Mouse (Mus musculus) spleen, postnatal 10 days (tissue): Measurements from ENCODE around the gene Rps7.

ENCODE experiments used
- DNase-seq, 2 experiments: peaks; one replicate each; pipeline ENCODE4 v3.0.0; 2021 to 2022; ENCODE audit warnings: low spot score in 2 of 2

The Rps7 gene

DNA sequence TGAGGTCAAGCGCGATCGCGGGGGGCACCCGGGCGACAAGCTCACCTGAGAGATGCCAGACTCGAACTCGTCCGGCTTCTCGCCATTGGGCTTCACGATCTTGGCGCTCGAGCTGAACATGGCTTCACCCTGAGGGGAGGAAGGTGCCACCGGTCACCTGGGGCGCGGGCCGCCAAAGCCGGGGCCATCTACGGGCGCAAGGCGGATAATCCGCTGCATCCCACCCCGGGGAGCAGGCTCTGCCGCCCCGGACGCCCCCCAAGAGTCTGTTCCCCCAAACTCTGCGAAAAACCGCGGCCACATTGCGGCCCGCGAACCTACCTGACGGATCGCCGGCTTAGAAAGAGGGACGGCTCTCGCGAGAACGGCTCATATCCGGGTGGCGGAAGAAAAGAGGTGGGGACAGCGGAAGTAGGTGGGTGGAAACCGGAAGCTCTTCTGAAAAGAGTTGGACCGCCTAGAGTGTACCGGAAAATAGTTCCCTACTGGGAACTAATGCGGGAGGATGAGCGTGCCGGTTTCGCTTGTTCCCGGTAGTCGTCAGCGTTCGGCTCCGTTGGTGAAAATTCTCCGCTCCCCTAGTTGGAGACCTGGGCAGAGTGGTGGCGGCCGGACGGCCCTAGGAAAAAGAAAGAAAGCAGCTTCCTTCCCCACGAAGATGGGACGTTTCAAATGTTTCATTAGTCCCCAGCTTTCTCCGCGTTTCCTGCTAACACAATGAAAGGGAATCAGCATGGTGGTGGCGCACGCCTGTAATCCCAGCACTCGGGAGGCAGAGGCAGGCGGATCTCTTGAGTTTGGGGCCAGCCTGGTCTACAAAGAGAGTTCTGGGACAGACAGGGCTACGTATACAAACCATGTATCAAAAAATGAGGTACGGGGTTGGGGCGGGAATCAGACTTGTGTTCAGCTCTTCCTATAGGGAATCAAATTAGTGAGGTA is at the start of gene Rps7:
Rps7 (minus strand) TSS at position 419 of the 942 bp plus-strand sequence.
- DNase-seq, result peak; percentile 90 to 94

- DNase-seq, result no peak
Measured at GRCm38 (mm10) chr12:28684674-28685073, 48.9 kb upstream of the Rps7 start.

- DNase-seq, result no peak
Measured at GRCm38 (mm10) chr12:28675925-28676209, 40.1 kb upstream of the Rps7 start.

DNA sequence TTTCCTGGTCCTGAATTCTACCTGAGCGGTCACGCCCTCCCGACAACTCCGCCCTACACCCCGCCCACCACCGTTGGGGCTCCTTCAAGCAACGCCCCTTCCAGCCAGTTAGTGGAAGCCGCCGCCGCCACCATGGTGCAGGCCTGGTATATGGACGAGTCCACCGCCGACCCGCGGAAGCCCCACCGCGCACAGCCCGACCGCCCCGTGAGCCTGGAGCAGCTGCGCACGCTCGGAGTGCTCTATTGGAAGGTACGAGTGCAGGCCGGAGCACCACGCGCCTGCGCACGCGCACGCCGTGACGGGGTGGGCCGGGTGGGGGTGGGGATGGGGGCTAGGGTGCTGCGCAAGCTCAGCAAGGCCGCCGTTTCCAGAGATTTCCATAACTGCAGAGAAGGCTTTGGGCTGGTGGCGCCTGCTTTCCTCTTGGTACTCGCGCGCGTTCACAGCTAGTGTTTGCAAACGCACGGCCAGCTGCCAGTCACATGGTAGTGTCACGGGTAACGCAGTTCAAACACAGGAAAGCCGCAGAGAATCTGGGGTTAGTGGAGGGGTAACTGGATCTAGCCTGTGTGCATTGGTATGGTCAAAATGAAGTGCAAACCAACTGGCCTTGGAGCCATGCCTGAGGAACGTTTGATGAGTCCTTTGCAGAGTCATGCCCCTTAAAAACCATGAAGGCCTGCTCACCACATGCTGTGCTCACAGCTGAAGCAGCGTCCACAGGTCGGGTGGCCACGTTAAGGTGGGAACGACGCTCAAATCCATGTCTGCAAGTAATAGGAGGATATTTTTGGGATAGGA is 39.6 kb upstream of the Rps7 start, which contains the start of gene Adi1:
Adi1 (plus strand) TSS at position 111 of the 804 bp plus-strand sequence.
- DNase-seq, result peak; percentile 51 to 81

DNA sequence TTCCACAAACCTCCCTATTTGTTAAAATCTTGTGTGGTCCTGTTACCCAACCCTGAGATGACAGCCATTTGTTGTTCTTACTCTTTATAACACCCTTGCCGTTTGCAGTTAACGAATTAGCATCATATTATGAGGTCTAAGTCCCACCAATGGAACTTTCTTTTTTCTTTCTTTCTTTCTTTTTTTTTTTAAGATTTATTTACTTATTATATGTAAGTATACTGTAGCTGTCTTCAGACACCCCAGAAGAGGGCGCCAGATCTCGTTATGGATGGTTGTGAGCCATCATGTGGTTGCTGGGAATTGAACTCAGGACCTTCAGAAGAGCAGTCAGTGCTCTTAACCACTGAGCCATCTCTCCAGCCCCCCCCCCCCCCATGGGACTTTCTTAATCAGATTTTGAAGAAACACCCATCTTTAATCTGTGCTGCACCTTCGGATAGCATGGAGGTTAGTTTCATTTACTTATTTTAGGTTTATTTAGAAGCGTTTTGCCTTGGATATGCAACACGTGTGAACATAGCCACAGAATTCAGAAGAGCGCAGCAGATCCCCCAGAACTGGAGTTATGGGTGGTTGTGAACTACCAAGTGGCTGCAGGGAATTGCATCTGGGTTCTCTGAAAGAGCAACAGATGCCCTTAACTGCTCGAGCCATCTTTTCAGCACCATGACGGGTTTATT is 38.4 kb upstream of the Rps7 start:
- no peak for DNase-seq

GRCm38 (mm10) chr12:28667287-28667686 is 31.5 kb upstream of the Rps7 start:
- DNase-seq, result no peak

DNA sequence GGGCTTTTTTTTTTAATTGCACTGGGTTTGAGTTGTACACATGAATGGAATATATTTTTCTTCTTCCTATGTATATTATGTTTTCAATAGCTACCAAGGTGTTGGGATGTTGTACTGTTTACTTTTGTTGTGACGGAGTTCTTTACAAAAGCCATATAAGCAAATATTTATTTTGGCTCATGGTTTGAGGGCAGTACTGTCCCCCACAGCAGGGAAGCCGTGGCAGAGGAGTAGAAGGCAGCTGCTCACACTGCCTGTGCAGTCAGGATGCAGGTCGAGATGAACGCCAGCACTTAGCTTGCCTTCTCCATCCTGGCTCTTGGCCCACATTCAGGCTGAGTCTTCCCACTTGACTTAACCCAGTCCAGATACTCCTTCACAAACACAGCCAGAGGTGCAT is 31.0 kb upstream of the Rps7 start:
- no peak for DNase-seq

DNA sequence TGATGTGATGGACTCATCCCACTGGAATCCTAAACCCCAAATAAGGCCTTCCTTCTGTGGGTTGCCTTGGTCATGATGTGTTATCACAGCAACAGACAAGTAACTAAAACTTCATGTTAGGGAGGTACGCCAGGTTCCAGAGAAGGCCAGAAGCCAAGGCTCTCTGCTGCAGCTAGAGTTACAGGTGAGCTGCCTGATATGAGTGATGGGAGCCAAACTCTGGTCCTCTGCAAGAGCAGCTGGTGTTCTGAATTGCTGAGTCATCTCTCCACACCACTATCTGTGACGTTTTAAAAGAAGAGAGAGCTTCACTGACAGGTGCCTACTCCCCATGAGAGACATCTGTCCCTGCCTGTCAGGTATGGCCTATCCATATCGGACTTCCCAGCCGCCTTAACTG is 26.9 kb upstream of the Rps7 start:
- DNase-seq, result no peak

DNA sequence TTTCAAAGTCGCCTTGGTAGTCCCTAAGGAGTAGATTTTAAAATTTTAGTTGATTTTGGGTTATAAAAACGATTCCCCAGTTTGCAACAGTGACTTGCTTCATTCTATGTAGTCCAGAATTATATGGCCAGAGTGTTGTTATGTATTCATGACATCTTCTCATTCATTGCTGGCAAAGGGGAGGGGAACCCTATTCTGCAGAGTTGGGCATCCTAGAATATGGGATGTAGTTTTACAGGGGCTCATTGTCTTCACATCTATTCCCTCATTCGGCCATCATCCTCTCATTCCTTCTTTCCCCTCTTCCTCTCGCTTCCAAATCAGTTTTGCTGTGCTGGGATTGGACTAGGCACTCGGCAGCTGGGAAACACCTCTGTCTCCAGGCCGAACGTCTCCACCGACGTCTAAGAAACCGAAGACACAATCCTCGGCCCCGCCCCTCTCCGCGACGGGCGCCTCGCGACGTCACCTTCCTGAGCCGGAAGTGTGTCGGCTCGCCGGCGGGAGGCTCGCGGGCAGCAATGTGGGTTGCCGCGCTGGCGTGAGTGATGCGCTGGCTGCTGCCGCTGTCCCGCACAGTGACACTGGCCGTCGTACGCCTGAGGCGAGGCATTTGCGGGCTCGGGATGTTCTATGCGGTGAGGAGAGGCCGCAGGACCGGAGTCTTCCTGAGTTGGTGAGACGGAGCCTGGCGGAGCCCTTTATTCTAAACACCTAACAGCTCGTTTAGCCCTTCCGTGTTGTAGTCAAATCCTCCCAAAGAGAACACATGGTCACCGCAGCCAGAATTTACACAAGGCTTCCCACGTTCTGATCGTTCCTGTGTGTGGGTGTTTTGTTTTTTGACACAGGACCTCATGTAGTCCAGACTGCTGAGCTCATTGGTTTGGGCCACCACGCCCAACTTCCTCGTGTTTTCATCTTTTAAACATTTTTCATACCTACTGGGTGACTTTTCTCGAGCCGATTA is 13.7 kb upstream of the Rps7 start, which contains the start of gene Rnaseh1:
Rnaseh1 (plus strand) TSS at position 462 of the 970 bp plus-strand sequence.
- DNase-seq, result peak; percentile 85 to 94

- no peak for DNase-seq
Measured at GRCm38 (mm10) chr12:28638778-28639177, 3.0 kb upstream of the Rps7 start.

- DNase-seq, result no peak
Measured at GRCm38 (mm10) chr12:28636543-28636942, 790 bp upstream of the Rps7 start.

DNA sequence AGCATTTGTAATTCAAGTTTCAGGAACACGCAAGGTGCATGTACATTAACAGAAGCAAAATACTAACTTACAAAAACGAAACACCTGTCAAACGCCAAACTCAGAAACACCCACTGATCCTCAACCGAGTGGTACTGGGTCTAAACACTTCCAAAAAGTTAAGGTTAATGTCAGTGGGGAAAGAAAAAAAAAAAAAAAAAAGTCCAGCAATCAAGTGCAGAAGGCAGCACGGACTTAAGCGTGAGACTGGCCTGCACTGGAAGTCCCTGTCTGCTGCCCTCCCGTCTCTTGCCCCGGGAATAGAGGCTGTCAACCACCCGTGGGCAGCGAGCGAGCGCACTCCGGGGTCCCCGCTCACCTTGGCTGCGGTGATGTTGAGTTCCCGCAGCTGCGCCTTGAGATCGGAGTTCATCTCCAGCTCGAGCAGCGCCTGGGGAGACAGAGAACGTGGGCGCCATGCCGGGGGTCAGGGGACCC is 657 bp downstream of the Rps7 start:
- no peak for DNase-seq

- DNase-seq, result no peak
Measured at GRCm38 (mm10) chr12:28628436-28628835, 7.3 kb downstream of the Rps7 start.

- no peak for DNase-seq
Measured at GRCm38 (mm10) chr12:28627092-28627491, 8.7 kb downstream of the Rps7 start.

GRCm38 (mm10) chr12:28625407-28625806 is 10.3 kb downstream of the Rps7 start:
- no peak for DNase-seq

GRCm38 (mm10) chr12:28624251-28624650 is 11.5 kb downstream of the Rps7 start:
- no peak for DNase-seq

- no peak for DNase-seq
Measured at GRCm38 (mm10) chr12:28623195-28623594, 12.6 kb downstream of the Rps7 start, which contains the start of gene Colec11. TSS of gene Colec11 (minus strand) at chr12:28623377.

GRCm38 (mm10) chr12:28622641-28623040 is 13.1 kb downstream of the Rps7 start:
- DNase-seq, result no peak

GRCm38 (mm10) chr12:28622167-28622532 is 13.6 kb downstream of the Rps7 start:
- DNase-seq, result no peak

GRCm38 (mm10) chr12:28621451-28622166 is 14.1 kb downstream of the Rps7 start:
- no peak for DNase-seq
